ENCODE assay signal across 8 mouse cellular contexts in the genomic region with DNA sequence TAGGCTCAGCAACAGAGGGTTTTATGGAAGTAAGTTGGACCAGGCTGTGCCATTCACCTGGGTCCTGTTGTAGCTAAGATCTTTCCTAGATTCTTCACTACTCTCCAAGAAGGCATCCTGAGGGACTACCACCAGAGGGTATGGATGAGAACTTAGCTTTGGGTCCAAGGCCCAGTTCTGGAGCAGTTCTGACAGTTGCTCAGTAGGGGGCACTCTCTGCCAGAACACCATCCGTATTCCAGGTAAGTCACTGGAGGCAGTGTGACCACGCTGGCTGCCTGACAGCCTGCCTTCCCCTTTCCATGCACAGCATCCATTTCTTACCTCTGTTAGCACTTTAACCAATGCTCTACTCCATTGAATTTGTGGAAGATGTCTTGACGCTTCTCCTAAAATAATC.
A peak's percentile ranks its signal among the peaks of the same experiment; 100 is the strongest.
DNase-seq lines count a peak whose midpoint lies in the region; ATAC-seq and TF ChIP-seq lines count a peak whose summit lies in the region.

No protein-coding gene starts in this region.

- H3K9ac ChIP-seq in lung, embryonic 14.5 days: no peak overlapping the region

- no peaks in the 10 kb centered on the region for H3K36me3 ChIP-seq in C2C12 (ENCODE audit: control insufficient read depth, insufficient read depth)
- H3K36me3 ChIP-seq in lung, embryonic 14.5 days (ENCODE audit: insufficient read depth): no peaks in the 10 kb centered on the region

- TF ChIP-seq CTCF in C2C12 (IDR thresholded peaks at IDR 0.05; ENCODE audit: control insufficient read depth, insufficient read depth, insufficient read length): peak; percentile 82
- TF ChIP-seq CTCF in lung, embryonic 14.5 days (IDR thresholded peaks at IDR 0.05; ENCODE audit: low read depth): peak; percentile 86

- WGBS in lung, embryonic 14.5 days: 22% methylated on average over 3 of the region's 3 CpGs

- H3K27me3 ChIP-seq in C2C12 (ENCODE audit: control insufficient read depth, insufficient read depth, insufficient read length): no peaks in the 10 kb centered on the region
- H3K27me3 ChIP-seq in lung, embryonic 14.5 days (ENCODE audit: insufficient read depth, low read length): no peaks in the 10 kb centered on the region

- H3K9me3 ChIP-seq in lung, embryonic 14.5 days (ENCODE audit: low read depth, low read length): no peaks in the 10 kb centered on the region

- H3K27ac ChIP-seq in lung, embryonic 14.5 days (ENCODE audit: low read depth): no peak overlapping the region

- ATAC-seq in common myeloid progenitor, adult 5-6 weeks (replicated peaks; ENCODE audit: low read depth, poor library complexity, severe bottlenecking): peak; percentile 93
- peak; percentile 14; the same call in 1 of the 2 replicates for ATAC-seq in lung, embryonic 14.5 days (ENCODE audit: insufficient read depth)

- no peaks in the 10 kb centered on the region for H3K79me3 ChIP-seq in C2C12 (ENCODE audit: low read depth)

- no peak overlapping the region for H3K4me3 ChIP-seq in C2C12 (ENCODE audit: insufficient read depth, poor library complexity, severe bottlenecking)
- H3K4me3 ChIP-seq in lung, embryonic 14.5 days (ENCODE audit: low read depth, low read length): no peak overlapping the region

- no peaks in the 10 kb centered on the region for H3K79me2 ChIP-seq in C2C12 (ENCODE audit: control insufficient read depth, insufficient read depth)

- H3ac ChIP-seq in C2C12 (ENCODE audit: control insufficient read depth, insufficient read length, low read depth): no peak overlapping the region

- no peak overlapping the region for H3K4me2 ChIP-seq in lung, embryonic 14.5 days

- DNase-seq in ZHBTc4 (ENCODE audit: low read depth, low spot score): peak; percentile 90
- peak; percentile 24 to 42 for DNase-seq in heart, adult 9 months (ENCODE audit: low spot score in 2 of 2)
- peak; percentile 80 to 83 for DNase-seq in kidney, postnatal 36 days
- DNase-seq in lung, embryonic 14.5 days: peak; percentile 81
- DNase-seq in retina, postnatal 7 days (ENCODE audit: low read depth, low spot score): peak; percentile 19
- DNase-seq in urinary bladder, postnatal 25 days (ENCODE audit: low spot score): peak; percentile 57

- H3K4me1 ChIP-seq in lung, embryonic 14.5 days (ENCODE audit: insufficient read depth): no peaks in the 10 kb centered on the region

TF ChIP-seq in C2C12, 6 proteins besides CTCF, POLR2A, EP300 and RAD21:
- TF ChIP-seq MYOG (IDR thresholded peaks at IDR 0.05; ENCODE audit: control insufficient read depth, extremely low read depth, insufficient read length) (no peak), CEBPB (IDR thresholded peaks at IDR 0.05; ENCODE audit: low read depth) (no peak), FOSL1 (IDR thresholded peaks at IDR 0.05; ENCODE audit: insufficient read depth, low read length, poor library complexity, severe bottlenecking) (no peak), USF1 (IDR thresholded peaks at IDR 0.05; ENCODE audit: low read depth) (no peak), MAX (IDR thresholded peaks at IDR 0.05) (no peak), MYOD1 (IDR thresholded peaks at IDR 0.05; ENCODE audit: control insufficient read depth, insufficient read length, low read depth) (no peak)

Comparison
In these comparisons a context has a peak if more than half of its experiments do, and no peak if none do; other contexts are left out.
1. DNase-seq: peak in every context shown above with its lines; median percentile 90 in ZHBTc4; 82 in kidney, postnatal 36 days; 81 in lung, embryonic 14.5 days; 57 in urinary bladder, postnatal 25 days; 33 in heart, adult 9 months; 19 in retina, postnatal 7 days.